Mouse (Mus musculus) MEL (cell line): Measurements from ENCODE around the gene Pogz. TPM values are rescaled to one million over a fixed set of nuclear protein-coding genes. Genes with fewer than 3 reads are reported as not detected.

Source experiments
- DNase-seq: peaks from one replicate; pipeline ENCODE4 v3.0.0; 2011; ENCODE audit warnings: low read depth, low spot score
- H3K27ac ChIP-seq: 2 replicates; pipeline ENCODE4 v1.5.1; 2012; ENCODE audit warnings: low read depth, mild to moderate bottlenecking, control low read depth, low read length, moderate library complexity; ENCODE audit not compliant: control insufficient read depth
- H3K27me3 ChIP-seq, 2 experiments: fragments of 150-350 bp in 1 of 2; sonication (generic) in 1 of 2; 2 replicates each; pipeline ENCODE4 v1.6.1; 2012; ENCODE audit warnings: low read length in 2 of 2, mild to moderate bottlenecking in 2 of 2, improper control_type of control experiment in 1 of 2, moderate library complexity in 1 of 2; ENCODE audit not compliant: insufficient read depth in 2 of 2, control insufficient read depth in 1 of 2
- H3K36me3 ChIP-seq, 2 experiments: 2 replicates each; pipeline ENCODE4 v1.6.1; 2012 to 2014; ENCODE audit warnings: low read length in 2 of 2, improper control_type of control experiment in 1 of 2, inconsistent platforms in 1 of 2, mild to moderate bottlenecking in 1 of 2; ENCODE audit not compliant: insufficient read depth in 2 of 2, control insufficient read depth in 1 of 2
- H3K4me1 ChIP-seq, 2 experiments: fragments of 150-350 bp in 1 of 2; sonication (generic) in 1 of 2; 2 replicates each; pipeline ENCODE4 v1.6.1; 2012; ENCODE audit warnings: low read length in 2 of 2, improper control_type of control experiment in 1 of 2, mild to moderate bottlenecking in 1 of 2; ENCODE audit not compliant: insufficient read depth in 2 of 2, control insufficient read depth in 1 of 2
- H3K4me3 ChIP-seq, 2 experiments: fragments of 150-350 bp in 1 of 2; sonication (generic) in 1 of 2; 2 replicates each; pipeline ENCODE4 v1.5.1; 2012; ENCODE audit warnings: low read depth in 2 of 2, low read length in 2 of 2, mild to moderate bottlenecking in 2 of 2, moderate library complexity in 2 of 2, control low read depth in 1 of 2, improper control_type of control experiment in 1 of 2; ENCODE audit not compliant: control insufficient read depth in 1 of 2, insufficient read depth in 1 of 2
- H3K79me2 ChIP-seq: 2 replicates; pipeline ENCODE4 v1.6.1; 2012; ENCODE audit warnings: mild to moderate bottlenecking, low read length, moderate library complexity; ENCODE audit not compliant: control insufficient read depth, poor library complexity, insufficient read depth
- H3K9ac ChIP-seq: 2 replicates; pipeline ENCODE4 v1.6.1; 2012; ENCODE audit warnings: low read depth, mild to moderate bottlenecking, control low read depth, low read length, moderate library complexity; ENCODE audit not compliant: control insufficient read depth, poor library complexity, severe bottlenecking
- H3K9me3 ChIP-seq: fragments of 150-350 bp; sonication (generic); replicated peaks from 2 replicates; pipeline ENCODE4 v1.6.1; 2012; ENCODE audit warnings: mild to moderate bottlenecking, low read length, improper control_type of control experiment, moderate library complexity; ENCODE audit not compliant: insufficient read depth
- BHLHE40 ChIP-seq: IDR thresholded peaks from 2 replicates; pipeline ENCODE4 v1.6.1; 2012; ENCODE audit warnings: low read depth, mild to moderate bottlenecking, inconsistent platforms, low read length, improper control_type of control experiment, borderline replicate concordance
- CHD2 ChIP-seq: IDR thresholded peaks from 2 replicates; pipeline ENCODE4 v1.6.1; 2011; ENCODE audit warnings: low read length, improper control_type of control experiment
- CTCF ChIP-seq, 3 experiments: IDR thresholded peaks in 2 of 3; conservative IDR thresholded peaks in 1 of 3; 2 replicates each; pipeline ENCODE4 v1.5.1; 2011 to 2012; ENCODE audit warnings: low read length in 3 of 3, low read depth in 2 of 3, mild to moderate bottlenecking in 2 of 3, improper control_type of control experiment in 1 of 3, inconsistent platforms in 1 of 3, mixed read lengths in 1 of 3, moderate library complexity in 1 of 3; ENCODE audit not compliant: control insufficient read depth in 1 of 3, insufficient read depth in 1 of 3, poor library complexity in 1 of 3, severe bottlenecking in 1 of 3
- E2F4 ChIP-seq: IDR thresholded peaks from 2 replicates; pipeline ENCODE4 v1.6.1; 2011; ENCODE audit warnings: low read depth, low read length, improper control_type of control experiment, borderline replicate concordance
- ELF1 ChIP-seq: IDR thresholded peaks from 2 replicates; pipeline ENCODE4 v1.6.1; 2014; ENCODE audit warnings: low read depth, mild to moderate bottlenecking, inconsistent platforms, low read length, improper control_type of control experiment, moderate library complexity
- EP300 ChIP-seq, 2 experiments: IDR thresholded peaks; 2 replicates each; pipeline ENCODE4 v1.6.1; 2011; ENCODE audit warnings: improper control_type of control experiment in 2 of 2, low read length in 2 of 2, low read depth in 1 of 2, mild to moderate bottlenecking in 1 of 2
- ETS1 ChIP-seq: IDR thresholded peaks from 2 replicates; pipeline ENCODE4 v1.6.1; 2012; ENCODE audit warnings: low read depth, mild to moderate bottlenecking, inconsistent platforms, low read length, improper control_type of control experiment, moderate library complexity
- GABPA ChIP-seq: IDR thresholded peaks from 2 replicates; pipeline ENCODE4 v1.6.1; 2012; ENCODE audit warnings: low read depth, mild to moderate bottlenecking, inconsistent platforms, low read length, improper control_type of control experiment, moderate library complexity
- GATA1 ChIP-seq: IDR thresholded peaks from 2 replicates; pipeline ENCODE4 v1.6.1; 2011; ENCODE audit warnings: low read depth, low read length, improper control_type of control experiment
- JUND ChIP-seq: IDR thresholded peaks from 2 replicates; pipeline ENCODE4 v1.6.1; 2011; ENCODE audit warnings: low read depth, mild to moderate bottlenecking, improper control_type of control experiment, low read length
- MAFK ChIP-seq: IDR thresholded peaks from 2 replicates; pipeline ENCODE4 v1.6.1; 2011; ENCODE audit warnings: low read depth, mild to moderate bottlenecking, low read length, improper control_type of control experiment, borderline replicate concordance
- MAX ChIP-seq: IDR thresholded peaks from 2 replicates; pipeline ENCODE4 v1.6.1; 2011; ENCODE audit warnings: low read length, improper control_type of control experiment
- MEF2A ChIP-seq: IDR thresholded peaks from 2 replicates; pipeline ENCODE4 v1.6.1; 2014; ENCODE audit warnings: low read depth, mild to moderate bottlenecking, inconsistent platforms, low read length, improper control_type of control experiment; ENCODE audit not compliant: poor library complexity, insufficient replicate concordance, severe bottlenecking; ENCODE audit errors: extremely low read depth
- MXI1 ChIP-seq: IDR thresholded peaks from 2 replicates; pipeline ENCODE4 v1.6.1; 2011; ENCODE audit warnings: mild to moderate bottlenecking, low read depth, low read length, improper control_type of control experiment
- MYC ChIP-seq: IDR thresholded peaks from 2 replicates; pipeline ENCODE4 v1.6.1; 2011; ENCODE audit warnings: low read depth, mild to moderate bottlenecking, low read length, improper control_type of control experiment, moderate library complexity
- POLR2A ChIP-seq, 2 experiments: IDR thresholded peaks; 2 replicates each; pipeline ENCODE4 v1.6.1; 2011 to 2012; ENCODE audit warnings: low read length in 2 of 2, mild to moderate bottlenecking in 2 of 2, control low read depth in 1 of 2, improper control_type of control experiment in 1 of 2, low read depth in 1 of 2, moderate library complexity in 1 of 2; ENCODE audit not compliant: control insufficient read depth in 1 of 2, insufficient read depth in 1 of 2, poor library complexity in 1 of 2
- POLR2AphosphoS2 ChIP-seq: IDR thresholded peaks from 2 replicates; pipeline ENCODE4 v1.6.1; 2011; ENCODE audit warnings: low read length, improper control_type of control experiment
- RCOR1 ChIP-seq: IDR thresholded peaks from 2 replicates; pipeline ENCODE4 v1.6.1; 2012; ENCODE audit warnings: low read depth, mild to moderate bottlenecking, inconsistent platforms, low read length, improper control_type of control experiment
- SIN3A ChIP-seq: IDR thresholded peaks from 2 replicates; pipeline ENCODE4 v1.6.1; 2012; ENCODE audit warnings: low read length, improper control_type of control experiment, inconsistent platforms
- TBP ChIP-seq: IDR thresholded peaks from 2 replicates; pipeline ENCODE4 v1.8.0; 2011; ENCODE audit warnings: low read depth, low read length, improper control_type of control experiment
- TCF12 ChIP-seq: IDR thresholded peaks from 2 replicates; pipeline ENCODE4 v1.6.1; 2014; ENCODE audit warnings: low read depth, mild to moderate bottlenecking, inconsistent platforms, low read length, improper control_type of control experiment, moderate library complexity
- USF1 ChIP-seq: IDR thresholded peaks from 2 replicates; pipeline ENCODE4 v1.6.1; 2014; ENCODE audit warnings: low read depth, mild to moderate bottlenecking, inconsistent platforms, low read length, improper control_type of control experiment, moderate library complexity
- ZMIZ1 ChIP-seq: IDR thresholded peaks from 2 replicates; pipeline ENCODE4 v1.6.1; 2012; ENCODE audit warnings: low read depth, mild to moderate bottlenecking, inconsistent platforms, low read length, improper control_type of control experiment, moderate library complexity
- ZNF384 ChIP-seq: IDR thresholded peaks from 2 replicates; pipeline ENCODE4 v1.6.1; 2012; ENCODE audit warnings: low read depth, mild to moderate bottlenecking, inconsistent platforms, low read length, improper control_type of control experiment
- polyA plus RNA-seq, 2 experiments: library from polyadenylated mRNA; stranded (reverse) in 1 of 2; unstranded in 1 of 2; fragments of >175 nt in 1 of 2; fragments of >200 nt in 1 of 2; gene quantifications; 2 replicates each; pipeline versions ENCODE4 v1.2.1 to v1.2.4; 2012; ENCODE audit warnings: low replicate concordance in 2 of 2, low read depth in 1 of 2; ENCODE audit not compliant: insufficient read length in 2 of 2, insufficient read depth in 1 of 2, missing spikeins in 1 of 2
- total RNA-seq: library from RNA; depleted of rRNA; stranded (reverse); fragments of 300-350 nt; gene quantifications from 2 replicates; pipeline ENCODE4 v1.2.3, GENCODE M21; 2012

Pogz gene
- total and polyA plus RNA-seq, 3 experiments: 10.6 to 31.6 TPM; not detected in 1

GRCm38 (mm10) chr3:94814063-94814462 lies 23.3 kb upstream of the Pogz start:
- no peak overlapping the region for H3K4me3 ChIP-seq
- H3K9ac ChIP-seq: no peak overlapping the region
- no peaks in the 10 kb centered on the region for H3K36me3 ChIP-seq
- H3K4me1 ChIP-seq: no peaks in the 10 kb centered on the region
- H3K27ac ChIP-seq: no peak overlapping the region
- no peak for TF ChIP-seq ZMIZ1
- TF ChIP-seq JUND: no peak
- TF ChIP-seq MAX: no peak
- TF ChIP-seq ELF1: no peak
- no peak for TF ChIP-seq MYC
- no peak for TF ChIP-seq CHD2
- no peak for TF ChIP-seq USF1
- no peak for TF ChIP-seq TCF12
- no peak for TF ChIP-seq ETS1
- no peak for TF ChIP-seq GATA1
- no peaks in the 10 kb centered on the region for H3K9me3 ChIP-seq
- no peak for DNase-seq
- peaks cover 4 to 13% of the 10 kb centered on the region in 2 experiments for H3K27me3 ChIP-seq
- no peaks in the 10 kb centered on the region for H3K79me2 ChIP-seq

GRCm38 (mm10) chr3:94814663-94815062 lies 22.7 kb upstream of the Pogz start:
- no peaks in the 10 kb centered on the region for H3K79me2 ChIP-seq
- DNase-seq: no peak
- no peak overlapping the region for H3K4me3 ChIP-seq
- H3K27ac ChIP-seq: no peak overlapping the region
- TF ChIP-seq ELF1 (no peak), POLR2AphosphoS2 (no peak), CTCF (IDR thresholded peaks at IDR 0.05 in 2 of 3, conservative IDR thresholded peaks at IDR 0.05 in 1 of 3; ENCODE audit: control insufficient read depth in 1 of 3, insufficient read depth in 1 of 3, low read depth in 2 of 3, low read length in 3 of 3, poor library complexity in 1 of 3, severe bottlenecking in 1 of 3) (no peak), TCF12 (no peak), GABPA (no peak), RCOR1 (no peak), ZNF384 (no peak), BHLHE40 (no peak), MEF2A (no peak), TBP (no peak), POLR2A (IDR thresholded peaks at IDR 0.05; ENCODE audit: control insufficient read depth in 1 of 2, insufficient read depth in 1 of 2, low read depth in 1 of 2, low read length in 2 of 2, poor library complexity in 1 of 2) (no peak), SIN3A (no peak), EP300 (IDR thresholded peaks at IDR 0.05; ENCODE audit: low read depth in 1 of 2, low read length in 2 of 2) (no peak), E2F4 (no peak), MAFK (no peak), MXI1 (no peak)
- TF ChIP-seq, all 39 proteins: peak for 0
- Histone ChIP-seq H3K4me1 (no peaks in the 10 kb centered on the region), H3K27me3 (peaks cover 4 to 12% of the 10 kb centered on the region in 2 experiments), H3K9me3 (no peaks in the 10 kb centered on the region), H3K9ac (no peak overlapping the region), H3K36me3 (no peaks in the 10 kb centered on the region)
